Mouse (Mus musculus) forebrain, embryonic 16.5 days (tissue): Measurements from ENCODE around the gene Sprr2a1. TPM values are rescaled to one million over a fixed set of nuclear protein-coding genes. Genes with fewer than 3 reads are reported as not detected.
"Not testable (repeated sequence)": the region's sequence is repeated elsewhere in the genome, so short reads cannot be mapped to it uniquely, and the experiment has no call there.

Source experiments
- ATAC-seq: fragments of 200-750 bp; cut with Nextera tagmentation; 2 replicates; pipeline ENCODE4 v1.8.0; 2017; ENCODE audit warnings: mild to moderate bottlenecking, moderate library complexity
- H3K27ac ChIP-seq: fragments of 300-500 bp; sonication (generic); 2 replicates; pipeline ENCODE4 v1.5.1; 2014; ENCODE audit warnings: low read length, control low read depth
- H3K27me3 ChIP-seq: fragments of 300-500 bp; sonication (generic); replicated peaks from 2 replicates; pipeline ENCODE4 v1.6.1; 2014; ENCODE audit warnings: low read length; ENCODE audit not compliant: control insufficient read depth, insufficient read depth
- H3K36me3 ChIP-seq: fragments of 300-500 bp; sonication (generic); 2 replicates; pipeline ENCODE4 v1.6.1; 2014; ENCODE audit not compliant: control insufficient read depth, insufficient read depth
- H3K4me1 ChIP-seq: fragments of 300-500 bp; sonication (generic); replicated peaks from 2 replicates; pipeline ENCODE4 v1.6.1; 2014; ENCODE audit warnings: low read length; ENCODE audit not compliant: control insufficient read depth, insufficient read depth
- H3K4me2 ChIP-seq: fragments of 300-500 bp; sonication (generic); 2 replicates; pipeline ENCODE4 v1.6.1; 2014; ENCODE audit warnings: mild to moderate bottlenecking, low read length, control low read depth
- H3K4me3 ChIP-seq: fragments of 300-500 bp; sonication (generic); replicated peaks from 2 replicates; pipeline ENCODE4 v1.5.1; 2014; ENCODE audit warnings: mild to moderate bottlenecking, low read length, control low read depth
- H3K9ac ChIP-seq: fragments of 300-500 bp; sonication (generic); replicated peaks from 2 replicates; pipeline ENCODE4 v1.6.1; 2014; ENCODE audit warnings: low read depth, low read length, control low read depth
- H3K9me3 ChIP-seq: fragments of 300-500 bp; sonication (generic); 2 replicates; pipeline ENCODE4 v1.6.1; 2016; ENCODE audit warnings: low read length; ENCODE audit not compliant: control insufficient read depth
- WGBS: fragments of 180-500 bp; shearing (Covaris S2); extraction: QIAGEN DNeasy Blood & Tissue Kit; methylation state at CpG from one replicate; pipeline ENCODE4 v1.1.7; 2014; 5-methylcytosine and 5-hydroxymethylcytosine counted together
- polyA plus RNA-seq: library from polyadenylated mRNA; unstranded; fragments of >200 nt; fragmentation: Nextera tagmentation; extraction: Ambion mirVana; gene quantifications from 2 replicates; pipeline ENCODE4 v1.2.1, GENCODE M21; 2015

Gene Sprr2a1
- polyA plus RNA-seq = not detected in 2 replicates

GRCm38 (mm10) chr3:92215569-92215968 is at the start of gene Sprr2a1, which contains the start of gene Sprr2a2:
Gene Sprr2a1, plus strand, starts transcription at chr3:92215799.
Gene Sprr2a2, plus strand, starts transcription at chr3:92215920.
- not testable (repeated sequence) for ATAC-seq, H3K4me1 ChIP-seq, H3K27ac ChIP-seq, H3K4me2 ChIP-seq, H3K36me3 ChIP-seq, H3K27me3 ChIP-seq, H3K9me3 ChIP-seq, H3K9ac ChIP-seq, H3K4me3 ChIP-seq
- WGBS = no CpG with 5 or more reads among the region's 2 CpGs

DNA sequence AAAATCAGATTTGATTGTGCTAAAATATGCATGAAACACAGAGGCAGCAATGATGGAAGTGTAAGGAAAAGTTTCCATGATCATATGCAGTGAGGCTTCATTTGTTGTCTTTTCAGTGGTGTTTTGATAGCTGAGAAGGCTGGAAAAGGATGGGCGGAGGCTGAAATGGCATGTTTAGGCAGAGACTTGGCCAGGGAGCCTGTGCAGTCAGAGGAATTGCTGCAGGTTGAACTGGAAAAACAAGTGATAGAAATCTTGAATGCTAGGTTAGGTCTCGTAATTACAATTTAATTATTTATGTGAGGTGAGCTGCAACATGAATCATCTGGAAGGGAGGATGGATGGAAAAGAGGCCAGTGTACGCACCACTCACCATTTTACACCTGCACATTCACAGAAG is 45.8 kb upstream of the Sprr2a1 start:
- Histone ChIP-seq H3K4me1 (no peaks in the 10 kb centered on the region), H3K4me2 (no peak overlapping the region), H3K27me3 (no peaks in the 10 kb centered on the region), H3K9ac (no peak overlapping the region), H3K9me3 (no peaks in the 10 kb centered on the region), H3K36me3 (no peaks in the 10 kb centered on the region), H3K27ac (no peak overlapping the region), H3K4me3 (no peak overlapping the region)
- 90% methylated on average over 3 of the region's 3 CpGs for WGBS
- no peak for ATAC-seq

- WGBS = 76% methylated on average over 1 of the region's 1 CpGs
- H3K9ac ChIP-seq = no peak overlapping the region
- no peak overlapping the region for H3K4me2 ChIP-seq
- H3K36me3 ChIP-seq = no peaks in the 10 kb centered on the region
- no peaks in the 10 kb centered on the region for H3K27me3 ChIP-seq
- H3K4me1 ChIP-seq = no peaks in the 10 kb centered on the region
- no peak overlapping the region for H3K4me3 ChIP-seq
- H3K9me3 ChIP-seq = no peaks in the 10 kb centered on the region
- ATAC-seq = no peak
- H3K27ac ChIP-seq = no peak overlapping the region
These were observed 38.7 kb upstream of the Sprr2a1 start for GRCm38 (mm10) chr3:92176880-92177279.

GRCm38 (mm10) chr3:92195512-92196200 is 19.9 kb upstream of the Sprr2a1 start:
- no peak for ATAC-seq
- no peaks in the 10 kb centered on the region for H3K36me3 ChIP-seq
- H3K27ac ChIP-seq = no peak overlapping the region
- H3K4me3 ChIP-seq = no peak overlapping the region
- no peaks in the 10 kb centered on the region for H3K4me1 ChIP-seq
- no peaks in the 10 kb centered on the region for H3K9me3 ChIP-seq
- WGBS = 91% methylated on average over 6 of the region's 6 CpGs
- H3K9ac ChIP-seq = no peak overlapping the region
- no peaks in the 10 kb centered on the region for H3K27me3 ChIP-seq
- H3K4me2 ChIP-seq = no peak overlapping the region

GRCm38 (mm10) chr3:92211133-92211925 is 4.3 kb upstream of the Sprr2a1 start:
- H3K4me2 ChIP-seq, H3K27me3 ChIP-seq, H3K9me3 ChIP-seq, H3K9ac ChIP-seq, H3K36me3 ChIP-seq, H3K4me1 ChIP-seq, ATAC-seq, H3K4me3 ChIP-seq, H3K27ac ChIP-seq: not testable (repeated sequence)
- no CpG with 5 or more reads among the region's 16 CpGs for WGBS

- not testable (repeated sequence) for ATAC-seq, H3K9ac ChIP-seq, H3K4me1 ChIP-seq, H3K4me3 ChIP-seq, H3K4me2 ChIP-seq, H3K27me3 ChIP-seq, H3K36me3 ChIP-seq, H3K9me3 ChIP-seq, H3K27ac ChIP-seq
- WGBS = no CpG with 5 or more reads among the region's 1 CpGs
These were observed 3.5 kb upstream of the Sprr2a1 start for GRCm38 (mm10) chr3:92212059-92212458.

DNA sequence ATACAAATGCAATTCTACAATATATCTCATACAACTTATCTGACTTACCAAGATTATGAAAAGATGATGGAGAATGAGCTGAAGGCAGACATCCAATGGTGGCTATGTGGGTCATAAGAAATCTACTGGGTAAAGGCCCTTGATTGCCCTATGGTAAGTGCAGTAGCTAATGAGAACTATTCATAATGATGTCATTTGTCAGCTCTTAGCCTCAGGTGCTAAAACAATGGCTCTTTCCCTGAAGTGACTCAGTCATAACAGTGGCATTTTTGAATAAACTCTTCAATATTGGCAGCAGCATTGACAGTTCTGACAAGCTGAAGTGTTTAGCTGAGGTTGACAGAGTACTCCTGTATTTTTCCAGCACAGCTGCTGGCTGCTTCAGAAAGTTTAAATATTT is 1.9 kb upstream of the Sprr2a1 start:
- not testable (repeated sequence) for H3K4me2 ChIP-seq, H3K4me3 ChIP-seq, ATAC-seq, H3K9ac ChIP-seq, H3K4me1 ChIP-seq, H3K36me3 ChIP-seq, H3K27ac ChIP-seq, H3K9me3 ChIP-seq, H3K27me3 ChIP-seq

DNA sequence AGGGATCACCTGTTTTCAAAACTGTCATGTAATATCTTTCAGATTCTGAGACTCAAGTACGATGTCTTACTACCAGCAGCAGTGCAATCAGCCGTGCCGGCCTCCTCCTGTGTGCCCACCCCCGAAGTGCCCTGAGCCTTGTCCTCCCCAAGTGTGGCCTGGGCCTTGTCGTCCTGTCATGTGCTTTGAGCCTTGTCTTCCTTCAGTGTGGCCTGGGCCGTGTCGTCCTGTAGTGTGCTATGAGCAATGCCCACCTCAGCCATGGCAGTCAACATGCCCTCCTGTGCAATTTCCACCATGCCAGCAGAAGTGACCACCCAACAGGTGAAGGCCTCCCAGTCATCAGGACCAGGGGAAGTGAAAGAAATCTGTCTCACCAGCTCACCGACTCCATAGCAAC is 3.4 kb downstream of the Sprr2a1 start:
- not testable (repeated sequence) for H3K27me3 ChIP-seq, H3K4me1 ChIP-seq, H3K9ac ChIP-seq, H3K27ac ChIP-seq, H3K4me3 ChIP-seq, H3K36me3 ChIP-seq, H3K4me2 ChIP-seq, ATAC-seq, H3K9me3 ChIP-seq
- no CpG with 5 or more reads among the region's 8 CpGs for WGBS

DNA sequence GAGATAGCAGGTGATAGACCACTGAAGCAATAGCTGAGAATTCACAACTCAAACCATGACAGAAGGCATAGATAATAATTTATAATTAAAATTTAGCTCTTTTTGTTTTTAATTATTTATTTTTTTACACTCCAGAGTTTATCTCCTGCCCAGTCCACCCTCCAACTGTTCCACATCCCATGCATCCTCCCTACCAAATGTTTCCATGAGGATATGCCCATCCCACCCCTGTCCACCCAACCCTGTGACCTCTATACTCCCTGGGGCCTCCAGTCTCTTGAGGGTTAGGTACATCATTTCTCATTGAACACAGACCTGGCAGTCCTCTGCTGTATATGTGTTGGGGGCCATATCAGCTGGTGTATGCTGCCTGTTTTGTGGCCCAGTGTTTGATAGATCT is 8.1 kb downstream of the Sprr2a1 start:
- H3K36me3 ChIP-seq, ATAC-seq, H3K4me2 ChIP-seq, H3K4me1 ChIP-seq, H3K27me3 ChIP-seq, H3K27ac ChIP-seq, H3K4me3 ChIP-seq, H3K9me3 ChIP-seq, H3K9ac ChIP-seq: not testable (repeated sequence)
